Mouse (Mus musculus): ENCODE data around the gene Gm11020. TPM values are rescaled to one million over a fixed set of nuclear protein-coding genes. Genes with fewer than 3 reads are reported as not detected.

The Gm11020 gene
- not detected for polyA plus RNA-seq (2014; fragmentation: Illumina TruSeq; extraction: RNeasy Lipid Tissue Mini Kit (QIAGEN cat#74804); ENCODE audit: low read depth, low replicate concordance)

DNA sequence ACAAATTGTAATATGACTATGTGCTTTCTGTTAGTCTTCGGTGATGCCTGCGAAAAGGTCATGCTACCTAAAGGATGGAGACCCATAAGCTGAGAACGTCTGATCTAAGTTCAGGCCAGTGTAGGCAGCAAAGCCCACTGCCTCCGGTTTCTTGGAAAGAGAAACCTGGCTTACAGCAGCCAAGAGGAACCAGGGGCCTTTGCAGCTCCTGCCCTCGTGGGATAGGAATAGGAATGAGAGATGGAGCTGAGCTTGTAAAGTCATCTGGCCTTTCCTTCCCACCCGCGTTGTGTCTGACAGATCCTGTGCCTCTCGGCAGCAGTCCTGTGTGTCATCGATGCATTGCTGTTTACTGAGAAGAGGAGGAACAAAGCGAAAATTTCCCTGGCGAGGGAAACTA is at the start of gene Gm11020:
TSS of gene Gm11020 (plus strand) at position 301 of the 400 bp plus-strand sequence.

DNA sequence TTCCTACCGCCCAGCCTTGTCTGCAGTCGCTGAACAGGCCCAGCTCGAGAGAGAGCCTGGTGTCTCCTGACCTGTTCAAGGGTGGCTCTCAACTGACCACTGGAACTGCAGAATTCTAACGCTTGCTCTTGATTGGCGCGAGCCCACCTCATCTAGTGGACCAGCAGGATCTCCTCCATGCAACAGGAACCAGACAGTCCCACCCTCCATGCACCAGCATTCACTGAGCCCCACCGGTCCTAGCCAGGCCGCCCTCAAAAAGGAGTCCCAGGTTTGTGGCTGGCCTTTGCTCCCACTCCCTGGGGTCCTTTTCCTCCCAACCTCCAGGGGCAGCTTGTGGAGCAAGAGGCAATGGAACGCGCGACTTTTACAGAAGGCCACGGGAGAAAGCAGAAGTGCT is 28.3 kb upstream of the Gm11020 start, which contains the start of gene Cmtm2a:
TSS of gene Cmtm2a (minus strand) at position 101 of the 400 bp plus-strand sequence.

DNA sequence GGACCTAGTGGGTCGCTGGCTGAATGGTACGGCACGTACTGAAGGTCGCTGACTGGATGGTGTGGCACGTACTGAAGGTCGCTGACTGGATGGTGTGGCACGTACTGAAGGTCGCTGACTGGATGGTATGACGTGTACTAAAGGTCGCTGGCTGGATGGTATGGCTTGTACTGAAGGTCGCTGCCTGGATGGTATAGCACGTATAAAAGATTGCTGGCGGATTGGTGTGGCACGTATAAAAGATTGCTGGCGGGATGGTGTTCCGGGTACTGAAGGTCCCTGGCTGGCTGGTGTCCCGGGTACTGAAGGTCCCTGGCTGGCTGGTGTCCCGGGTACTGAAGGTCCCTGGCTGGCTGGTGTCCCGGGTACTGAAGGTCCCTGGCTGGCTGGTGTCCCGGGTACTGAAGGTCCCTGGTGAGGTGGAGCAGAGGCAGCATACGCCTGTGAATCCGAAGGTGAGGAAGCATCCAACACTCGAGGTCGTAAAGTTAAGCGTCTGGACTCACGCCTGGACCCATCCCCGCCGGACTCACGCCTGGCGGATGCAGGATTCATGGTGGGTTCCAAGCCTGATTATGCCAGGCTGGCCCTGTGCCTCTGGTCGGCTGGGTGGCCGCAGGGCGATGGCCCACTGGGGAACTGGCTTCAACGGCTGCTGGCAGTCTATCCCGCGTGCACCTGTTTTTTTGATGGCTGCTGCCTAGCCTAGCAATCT is 11.8 kb upstream of the Gm11020 start, which contains the start of the genes Gm45711 and Cmtm1:
TSS of gene Gm45711 (minus strand) at position 641 of the 715 bp plus-strand sequence.
TSS of gene Cmtm1 (minus strand) at position 705 of the 715 bp plus-strand sequence.

GRCm38 (mm10) chr8:104321930-104322329 is 563 bp downstream of the Gm11020 start, which contains the start of gene Cmtm2b:
Cmtm2b (plus strand) TSS chr8:104322230.

GRCm38 (mm10) chr8:104339229-104339982 is 18.0 kb downstream of the Gm11020 start, which contains the start of gene Cmtm3:
Cmtm3 (plus strand) TSS chr8:104339410.

Other genes with a start within 250 kb of the Gm11020 start
- 100 TPM for gene Cdh5, start 219.9 kb upstream of the Gm11020 start, polyA plus RNA-seq (2014; fragmentation: Illumina TruSeq; extraction: RNeasy Lipid Tissue Mini Kit (QIAGEN cat#74804); ENCODE audit: low read depth, low replicate concordance)
- 1.4 TPM for gene Bean1, start 151.1 kb upstream of the Gm11020 start, polyA plus RNA-seq (2014; fragmentation: Illumina TruSeq; extraction: RNeasy Lipid Tissue Mini Kit (QIAGEN cat#74804); ENCODE audit: low read depth, low replicate concordance)
- gene Tk2, start 73.0 kb upstream of the Gm11020 start, polyA plus RNA-seq (2014; fragmentation: Illumina TruSeq; extraction: RNeasy Lipid Tissue Mini Kit (QIAGEN cat#74804); ENCODE audit: low read depth, low replicate concordance), result 12.0 TPM
- gene Cklf, start 70.7 kb upstream of the Gm11020 start, polyA plus RNA-seq (2014; fragmentation: Illumina TruSeq; extraction: RNeasy Lipid Tissue Mini Kit (QIAGEN cat#74804); ENCODE audit: low read depth, low replicate concordance), result 4.0 TPM
- gene Cmtm2a, start 28.4 kb upstream of the Gm11020 start, polyA plus RNA-seq (2014; fragmentation: Illumina TruSeq; extraction: RNeasy Lipid Tissue Mini Kit (QIAGEN cat#74804); ENCODE audit: low read depth, low replicate concordance), result not detected
- not detected for gene Gm45711, start 11.5 kb upstream of the Gm11020 start, polyA plus RNA-seq (2014; fragmentation: Illumina TruSeq; extraction: RNeasy Lipid Tissue Mini Kit (QIAGEN cat#74804); ENCODE audit: low read depth, low replicate concordance)
- gene Cmtm1, start 11.4 kb upstream of the Gm11020 start, polyA plus RNA-seq (2014; fragmentation: Illumina TruSeq; extraction: RNeasy Lipid Tissue Mini Kit (QIAGEN cat#74804); ENCODE audit: low read depth, low replicate concordance), result not detected
- gene Cmtm2b, start 663 bp downstream of the Gm11020 start, polyA plus RNA-seq (2014; fragmentation: Illumina TruSeq; extraction: RNeasy Lipid Tissue Mini Kit (QIAGEN cat#74804); ENCODE audit: low read depth, low replicate concordance), result not detected
- gene Cmtm3, start 17.8 kb downstream of the Gm11020 start, polyA plus RNA-seq (2014; fragmentation: Illumina TruSeq; extraction: RNeasy Lipid Tissue Mini Kit (QIAGEN cat#74804); ENCODE audit: low read depth, low replicate concordance), result 21.9 TPM
- 11.0 TPM for gene Cmtm4, start 74.2 kb downstream of the Gm11020 start, polyA plus RNA-seq (2014; fragmentation: Illumina TruSeq; extraction: RNeasy Lipid Tissue Mini Kit (QIAGEN cat#74804); ENCODE audit: low read depth, low replicate concordance)
- 46.8 TPM for gene Dync1li2, start 121.5 kb downstream of the Gm11020 start, polyA plus RNA-seq (2014; fragmentation: Illumina TruSeq; extraction: RNeasy Lipid Tissue Mini Kit (QIAGEN cat#74804); ENCODE audit: low read depth, low replicate concordance)
- gene Terb1, start 188.3 kb downstream of the Gm11020 start, polyA plus RNA-seq (2014; fragmentation: Illumina TruSeq; extraction: RNeasy Lipid Tissue Mini Kit (QIAGEN cat#74804); ENCODE audit: low read depth, low replicate concordance), result not detected
- 52.6 TPM for gene Nae1, start 213.1 kb downstream of the Gm11020 start, polyA plus RNA-seq (2014; fragmentation: Illumina TruSeq; extraction: RNeasy Lipid Tissue Mini Kit (QIAGEN cat#74804); ENCODE audit: low read depth, low replicate concordance)
- 5.7 TPM for gene Car7, start 213.1 kb downstream of the Gm11020 start, polyA plus RNA-seq (2014; fragmentation: Illumina TruSeq; extraction: RNeasy Lipid Tissue Mini Kit (QIAGEN cat#74804); ENCODE audit: low read depth, low replicate concordance)